In the genomic region with DNA sequence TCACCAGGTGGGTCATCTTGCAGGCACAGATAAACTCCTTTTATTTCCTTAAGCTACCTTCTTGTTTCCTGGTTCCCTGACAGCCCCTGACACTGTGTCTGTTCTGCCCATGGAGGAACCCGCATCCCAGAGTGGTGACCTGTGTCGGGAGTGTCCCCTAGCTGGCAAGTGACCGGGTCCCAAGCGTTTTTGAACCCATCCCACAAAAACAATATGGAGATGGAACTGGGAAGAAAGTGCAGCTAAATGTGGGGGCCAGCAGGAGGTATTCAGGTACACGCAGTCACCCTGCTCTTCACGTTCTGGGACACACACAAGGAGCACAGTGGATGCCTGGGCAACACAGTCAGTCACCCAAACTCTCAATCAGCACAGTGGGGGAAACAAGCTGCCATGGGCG, we compare ENCODE assay signal across 16 mouse cellular contexts. TPM values are rescaled to one million over a fixed set of nuclear protein-coding genes. Genes with fewer than 3 reads are reported as not detected.
"Had no signal": no experiment of that assay in that cellular context is flagged by ENCODE, and none has a peak within 500 bp of the region (broad histone marks: within the 10 kb centered on the region; RNA-seq: fewer than 3 reads in every experiment).

No protein-coding gene starts in this region.

- H3K27ac ChIP-seq: left cerebral cortex, adult 2 months had no signal

- DNase-seq: kidney, adult 2 months; kidney, postnatal 25 days; lung, adult 18-20 months; right cerebral cortex, adult 18-20 months; right cerebral cortex, postnatal 25 days; thymus, postnatal 4 days had no signal

- ATAC-seq: intestine, embryonic 16.5 days had no signal

- H3K4me3 ChIP-seq: left cerebral cortex, adult 2 months; myocyte; neural tube, embryonic 15.5 days had no signal

- H3K9me3 ChIP-seq: kidney, embryonic 15.5 days; limb, embryonic 15.5 days; neural tube, embryonic 15.5 days had no signal

- H3K27me3 ChIP-seq: kidney, embryonic 15.5 days; limb, embryonic 15.5 days; neural tube, embryonic 15.5 days had no signal

- H3K36me3 ChIP-seq: kidney, embryonic 15.5 days; limb, embryonic 15.5 days; neural tube, embryonic 15.5 days had no signal

RNA-seq across cellular contexts. Expression of gene Car5a, which starts 1.6 kb away (rescaled TPM):
- total RNA-seq: layer of hippocampus, postnatal 25 days; left cerebral cortex, adult 2 months had no signal
- polyA plus RNA-seq: limb, embryonic 11.5 days; limb, embryonic 15.5 days; lung, embryonic 16.5 days; myocyte; neural tube, embryonic 11.5 days had no signal
